Mouse (Mus musculus): ENCODE measurements around the gene Hoxa7.

DNA sequence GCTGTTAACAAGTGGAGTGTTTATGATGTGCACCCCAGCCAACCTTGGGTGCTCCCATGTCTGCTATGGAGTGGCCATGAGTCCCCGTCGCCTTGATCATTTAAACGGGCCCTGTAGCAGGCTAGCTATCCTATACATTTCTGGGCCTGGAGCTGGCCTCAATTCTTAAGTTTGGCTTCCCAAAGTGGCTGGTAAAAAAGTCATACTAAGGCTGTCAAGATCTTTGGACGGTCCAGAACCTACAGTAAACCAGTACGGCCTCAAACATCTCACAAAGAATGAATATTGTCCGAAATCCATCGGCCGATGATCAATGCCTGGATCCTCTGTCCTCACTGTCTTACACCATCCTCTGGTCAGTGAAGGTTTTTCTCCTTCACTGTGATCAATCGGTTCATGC lies 13.6 kb upstream of the Hoxa7 start:
- TF ChIP-seq CTCF (IDR thresholded peaks at IDR 0.05; ENCODE audit: extremely low read depth, insufficient read length, insufficient replicate concordance, low read depth, low read length): no peak
- TF ChIP-seq POLR2A (IDR thresholded peaks at IDR 0.05; ENCODE audit: low read depth, low read length): no peak

Data from small intestine, adult 2 months (tissue).